Mouse (Mus musculus) forelimb bud, embryonic 11.5 days (tissue): Measurements from ENCODE around the gene Carm1.
"Not testable (repeated sequence)": the region's sequence is repeated elsewhere in the genome, so short reads cannot be mapped to it uniquely, and the experiment has no call there.

ENCODE experiments used
- DNase-seq: peaks from one replicate; pipeline ENCODE4 v3.0.0-alpha.2; 2012; ENCODE audit warnings: low read depth, low spot score

The Carm1 gene

DNA sequence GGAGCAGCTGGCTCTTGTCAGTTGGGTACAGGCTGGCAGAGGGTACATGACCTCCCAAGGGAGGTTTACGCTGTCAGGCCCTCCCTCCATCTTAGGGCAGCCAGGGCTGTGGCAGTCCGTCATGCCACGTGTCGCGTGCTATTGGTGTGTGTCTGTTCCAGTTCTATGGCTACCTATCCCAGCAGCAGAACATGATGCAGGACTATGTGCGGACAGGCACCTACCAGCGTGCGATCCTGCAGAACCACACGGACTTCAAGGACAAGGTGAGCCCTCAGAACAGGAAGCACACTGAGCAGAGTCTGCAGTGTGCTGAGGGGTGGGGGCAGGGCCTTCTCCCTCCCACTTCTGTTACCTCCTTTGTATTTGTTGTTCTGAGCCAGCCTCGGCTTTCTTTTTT is 28.6 kb downstream of the Carm1 start:
- no peak for DNase-seq

DNA sequence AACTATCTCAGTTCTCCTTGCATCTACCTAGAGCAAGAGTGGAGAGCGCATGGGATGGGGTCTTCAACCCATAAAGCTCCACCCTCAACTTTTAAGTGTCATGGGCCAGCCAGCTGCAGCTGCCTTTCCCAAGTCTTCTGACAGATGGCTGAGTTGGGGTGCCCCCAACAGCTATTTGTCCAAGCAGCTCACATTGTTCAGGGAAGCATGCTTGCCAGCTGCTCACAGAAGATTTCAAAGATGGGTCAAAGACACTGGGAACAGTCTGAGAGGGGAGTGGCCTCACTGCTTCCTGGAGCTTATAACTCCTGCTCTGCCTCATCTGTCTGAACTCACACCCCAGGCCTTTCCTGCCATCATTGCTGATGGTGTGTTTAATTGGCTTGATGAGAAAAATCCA is 29.6 kb downstream of the Carm1 start:
- DNase-seq = no peak

DNA sequence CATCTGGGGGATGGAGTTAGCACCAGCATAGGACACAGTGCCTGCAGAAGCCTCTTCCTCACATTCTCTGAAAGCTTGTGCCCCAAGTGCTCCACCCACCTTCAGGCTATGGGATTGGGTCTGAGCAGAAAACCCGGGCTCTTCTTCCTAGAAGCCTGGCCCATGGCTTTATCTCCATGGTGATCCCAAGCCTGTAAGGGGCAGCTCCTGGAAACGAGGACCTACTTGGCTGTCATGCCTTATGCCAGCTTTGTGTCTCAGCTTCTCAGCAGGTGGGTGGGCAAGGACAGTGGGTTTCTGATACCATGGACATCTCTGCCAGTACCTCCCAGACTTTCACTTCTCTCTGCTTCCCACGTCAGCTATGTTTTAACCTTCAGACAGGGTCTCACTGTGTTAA is 31.5 kb downstream of the Carm1 start:
- no peak for DNase-seq

DNA sequence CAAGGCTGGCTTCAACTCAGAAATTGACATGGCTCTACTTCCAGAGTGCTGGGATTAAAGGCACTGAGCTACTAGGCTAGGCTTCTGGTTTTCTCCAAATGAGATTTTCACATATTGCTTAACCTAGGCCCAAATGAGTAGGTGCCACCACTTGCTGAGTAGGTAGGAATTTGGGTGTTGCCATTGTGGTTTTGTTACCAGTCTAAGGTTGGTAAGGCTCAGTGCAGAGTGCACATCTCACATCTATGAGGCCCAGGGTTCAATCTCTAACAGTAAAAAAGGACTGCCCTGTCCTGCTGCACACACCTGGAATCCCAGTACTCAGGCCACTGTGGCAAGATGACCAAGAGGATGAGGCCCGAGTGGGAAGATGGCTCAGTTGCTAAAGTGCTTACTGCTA is 38.7 kb downstream of the Carm1 start:
- no peak for DNase-seq

DNA sequence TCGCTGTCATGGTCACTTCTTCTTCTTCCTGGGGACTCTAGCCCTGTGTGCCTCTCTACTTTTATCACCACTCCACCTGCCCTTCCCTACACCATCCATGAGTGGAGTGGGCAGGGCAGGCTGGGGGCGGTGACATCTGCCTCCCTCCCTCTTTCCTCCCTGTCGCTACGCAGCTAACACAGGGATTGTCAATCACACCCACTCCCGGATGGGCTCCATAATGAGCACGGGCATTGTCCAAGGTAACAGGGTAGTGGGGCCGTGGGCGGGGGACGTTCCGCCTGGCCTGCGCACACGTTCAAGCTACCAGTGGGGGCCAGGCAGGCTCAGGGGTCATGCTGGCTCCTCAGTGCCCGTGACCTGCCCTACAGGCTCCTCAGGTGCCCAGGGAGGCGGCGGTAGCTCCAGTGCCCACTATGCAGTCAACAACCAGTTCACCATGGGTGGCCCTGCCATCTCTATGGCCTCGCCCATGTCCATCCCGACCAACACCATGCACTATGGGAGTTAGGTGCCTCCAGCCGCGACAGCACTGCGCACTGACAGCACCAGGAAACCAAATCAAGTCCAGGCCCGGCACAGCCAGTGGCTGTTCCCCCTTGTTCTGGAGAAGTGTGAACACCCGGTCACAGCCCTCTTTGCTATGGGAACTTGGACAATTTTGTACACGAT is 41.1 kb downstream of the Carm1 start:
- no peak for DNase-seq

DNA sequence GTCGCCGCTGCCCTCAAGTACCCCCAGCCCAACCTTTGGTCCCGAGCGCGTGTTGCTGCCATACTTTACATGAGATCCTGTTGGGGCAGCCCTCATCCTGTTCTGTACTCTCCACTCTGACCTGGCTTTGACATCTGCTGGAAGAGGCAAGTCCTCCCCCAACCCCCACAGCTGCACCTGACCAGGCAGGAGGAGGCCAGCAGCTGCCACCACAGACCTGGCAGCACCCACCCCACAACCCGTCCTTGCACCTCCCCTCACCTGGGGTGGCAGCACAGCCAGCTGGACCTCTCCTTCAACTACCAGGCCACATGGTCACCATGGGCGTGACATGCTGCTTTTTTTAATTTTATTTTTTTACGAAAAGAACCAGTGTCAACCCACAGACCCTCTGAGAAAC is 41.7 kb downstream of the Carm1 start:
- DNase-seq = no peak

DNA sequence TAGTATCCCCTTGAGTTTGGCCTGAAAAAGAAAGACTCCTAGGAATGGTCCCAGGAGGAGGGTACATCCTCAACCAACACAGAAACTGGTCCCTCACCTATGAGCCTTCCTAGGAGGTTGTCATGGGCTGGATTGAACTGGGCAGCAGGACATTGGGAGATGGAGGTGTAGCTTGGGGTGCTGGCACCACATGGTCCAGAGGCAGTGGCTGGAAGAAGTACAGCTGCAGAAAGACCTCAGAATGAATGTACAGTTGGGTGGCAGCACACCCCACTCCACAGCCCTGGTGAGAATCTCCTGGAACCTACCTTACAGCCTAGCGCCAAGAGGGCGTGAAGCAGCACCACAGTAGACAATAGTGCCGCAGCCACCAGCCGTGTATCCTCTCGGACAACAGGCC is 42.8 kb downstream of the Carm1 start:
- DNase-seq = no peak

DNA sequence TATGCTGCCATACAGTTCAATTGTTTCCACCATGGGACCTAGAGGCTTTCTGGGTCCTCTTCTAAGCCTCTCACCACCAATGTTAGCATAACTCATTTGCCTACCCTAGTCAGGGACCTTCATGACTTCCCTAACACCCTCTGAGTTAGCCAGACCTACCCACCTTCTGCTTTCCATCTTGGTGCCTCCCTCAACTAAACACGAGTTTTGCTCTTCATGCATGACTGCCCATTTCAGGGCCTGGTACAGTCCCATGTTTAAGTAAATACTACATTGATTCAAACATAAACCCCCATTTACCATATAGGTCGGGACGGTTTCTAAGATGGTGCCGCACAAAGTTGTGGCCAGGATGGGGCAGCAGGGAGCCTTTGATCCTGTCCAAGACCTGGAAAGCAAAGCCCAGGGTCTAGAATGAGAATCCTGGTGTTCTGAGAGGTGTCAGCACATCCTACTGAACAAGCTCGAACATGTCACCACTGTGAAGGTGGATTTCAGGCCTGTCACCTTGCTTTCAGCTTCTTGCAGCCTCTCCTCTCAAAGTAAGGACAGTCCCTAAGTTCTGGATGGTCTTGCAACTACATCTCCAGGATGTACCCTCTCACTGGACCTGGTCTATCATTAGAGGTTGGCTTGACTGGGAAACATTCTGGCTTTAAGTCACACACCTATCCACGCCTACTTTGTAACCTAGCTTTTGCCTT is 44.6 kb downstream of the Carm1 start:
- no peak for DNase-seq

DNA sequence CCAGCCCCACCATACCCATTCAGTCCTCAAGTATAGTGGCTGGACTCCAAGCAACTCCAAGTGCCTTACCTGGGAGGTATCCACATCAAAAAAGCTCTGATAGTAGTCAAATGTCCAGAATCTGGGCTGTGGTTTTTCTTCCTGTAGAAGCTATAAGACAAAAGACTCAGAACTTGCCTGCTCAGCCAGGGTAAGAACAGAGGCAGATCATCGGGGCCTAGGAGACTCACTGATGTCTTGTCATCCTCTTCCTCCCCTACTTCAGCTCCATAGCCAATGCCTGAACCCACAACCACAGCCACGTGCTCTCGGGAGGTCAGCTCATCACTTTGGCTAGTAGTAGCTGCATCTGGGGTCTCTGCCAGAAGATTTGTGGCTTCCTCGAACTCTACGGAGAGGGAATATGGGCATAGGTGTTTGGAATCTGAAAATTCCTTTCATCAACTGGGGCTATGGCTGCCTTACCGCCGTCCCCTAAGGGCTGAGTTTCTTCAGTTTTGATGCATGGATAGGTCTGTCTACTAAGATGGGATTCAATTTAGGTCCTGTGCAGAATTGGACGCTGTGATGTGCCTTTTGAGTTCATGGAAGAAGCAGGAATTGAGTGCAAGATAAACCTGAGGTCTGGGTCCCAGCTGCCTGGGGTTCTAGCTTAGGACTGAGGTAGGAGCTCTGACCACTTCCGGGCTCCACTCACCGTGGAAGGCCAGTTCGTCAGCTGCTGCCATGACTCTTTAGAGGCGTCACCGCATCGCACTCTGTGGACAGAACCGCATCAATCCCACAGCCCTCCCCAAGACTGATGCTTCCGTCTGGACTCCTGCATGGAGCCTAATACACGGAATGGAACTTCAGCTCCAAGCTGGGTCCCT is 45.4 kb downstream of the Carm1 start:
- DNase-seq = no peak

DNA sequence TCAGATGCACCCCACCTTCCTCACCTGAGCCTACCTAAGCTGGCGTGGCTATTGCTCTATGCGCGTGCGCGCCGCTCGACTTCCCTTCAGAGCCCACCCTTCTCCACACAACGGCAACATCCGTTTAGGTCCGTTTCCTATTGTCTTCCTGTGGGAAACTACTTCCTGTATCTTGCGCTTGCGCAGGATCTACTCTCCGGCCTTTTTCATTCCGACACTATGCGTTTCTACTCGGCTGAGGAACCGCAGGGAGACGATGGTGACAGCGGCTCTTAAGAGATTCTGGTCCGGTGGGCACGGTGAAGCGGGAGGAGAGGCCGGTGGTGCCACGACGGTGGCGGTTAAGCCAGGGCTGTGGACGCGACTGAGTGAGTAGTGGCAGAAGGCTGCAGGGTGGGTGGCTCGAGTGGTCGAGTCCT is 46.0 kb downstream of the Carm1 start, which contains the start of the genes Timm29 and Yipf2:
Gene Timm29, plus strand, starts transcription at position 20 of the 419 bp plus-strand sequence.
Gene Yipf2, minus strand, starts transcription at position 126 of the 419 bp plus-strand sequence.
- peak; percentile 98 for DNase-seq

DNA sequence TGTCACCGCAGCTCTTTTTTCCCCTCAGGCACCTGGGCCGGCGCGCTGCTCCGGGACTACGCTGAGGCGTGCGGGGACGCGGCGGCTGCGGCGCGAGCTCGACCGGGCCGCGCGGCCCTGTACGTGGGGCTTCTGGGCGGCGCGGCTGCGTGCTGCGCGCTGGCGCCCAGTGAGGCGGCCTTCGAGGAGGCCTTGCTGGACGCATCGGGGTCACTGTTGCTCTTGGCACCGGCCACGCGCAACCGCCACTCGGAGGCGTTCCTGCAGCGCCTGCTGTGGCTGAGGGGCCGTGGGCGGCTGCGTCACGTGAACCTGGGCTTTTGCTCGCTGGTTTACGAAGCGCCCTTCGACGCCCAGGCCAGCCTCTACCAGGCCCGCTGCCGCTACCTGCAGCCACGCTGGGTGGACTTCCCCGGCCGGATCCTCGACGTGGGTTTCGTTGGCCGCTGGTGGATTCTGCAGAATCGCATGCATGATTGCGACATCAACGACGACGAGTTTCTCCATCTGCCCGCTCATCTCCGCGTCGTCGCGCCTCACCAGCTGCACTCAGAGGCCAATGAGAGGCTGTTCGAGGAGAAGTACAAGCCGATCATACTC is 46.5 kb downstream of the Carm1 start:
- no peak for DNase-seq

DNA sequence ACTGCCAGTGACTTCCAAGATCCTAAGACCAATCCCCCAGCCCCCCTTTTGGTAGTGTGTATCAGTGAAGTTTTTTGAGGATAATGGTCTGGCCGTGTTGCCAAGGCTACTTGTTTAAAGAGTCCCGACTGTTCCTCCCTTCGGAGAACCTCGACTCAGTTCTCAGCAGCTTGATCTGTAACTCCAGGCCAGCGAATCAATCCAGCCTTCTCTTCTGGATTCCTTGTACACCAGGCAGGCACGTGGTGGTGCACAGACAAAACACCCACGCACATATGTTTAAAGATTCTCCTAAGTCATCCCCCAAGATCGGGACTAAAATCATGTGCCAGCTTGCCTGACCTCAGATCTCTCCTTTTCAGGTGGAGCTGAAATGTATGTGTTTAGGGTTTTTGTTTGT is 47.7 kb downstream of the Carm1 start:
- not testable (repeated sequence) for DNase-seq

DNA sequence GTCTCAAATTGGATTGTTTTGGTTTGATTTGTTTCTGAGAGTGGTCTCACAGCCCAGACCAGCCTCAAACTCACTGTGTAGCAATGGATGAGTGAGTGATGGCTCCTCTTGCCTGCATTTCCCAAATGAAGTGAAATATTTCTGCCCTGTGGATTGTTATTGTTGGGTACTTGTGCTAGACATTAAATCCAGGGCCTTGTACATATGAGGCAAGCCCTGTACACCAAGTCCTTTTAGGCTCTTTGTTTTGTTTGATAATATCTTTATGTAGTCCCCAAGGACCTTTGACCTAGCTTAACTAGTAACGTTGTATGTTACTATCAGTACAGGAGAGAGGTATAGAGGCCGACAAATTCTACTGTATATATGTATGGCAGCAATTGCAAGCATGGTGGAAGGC is 48.1 kb downstream of the Carm1 start:
- no peak for DNase-seq

DNA sequence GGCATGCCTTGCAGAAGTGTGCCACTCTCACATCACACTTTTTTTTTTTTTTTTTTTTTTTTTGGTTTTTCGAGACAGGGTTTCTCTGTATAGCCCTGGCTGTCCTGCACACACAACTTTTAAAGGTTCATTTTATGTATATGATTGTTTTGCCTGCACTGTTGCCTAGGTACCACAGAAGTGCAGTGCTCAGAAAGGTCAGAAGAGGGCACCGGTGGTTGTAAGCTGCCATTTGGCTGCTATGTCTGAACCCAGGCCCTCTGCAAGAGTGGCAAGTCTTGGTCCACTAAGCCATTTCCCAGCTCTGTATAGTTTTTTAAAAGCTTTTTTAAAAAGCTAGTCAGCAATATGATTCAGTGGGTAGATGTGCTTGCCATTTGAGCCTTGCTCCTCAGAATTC is 51.5 kb downstream of the Carm1 start:
- DNase-seq = peak; percentile 58

DNA sequence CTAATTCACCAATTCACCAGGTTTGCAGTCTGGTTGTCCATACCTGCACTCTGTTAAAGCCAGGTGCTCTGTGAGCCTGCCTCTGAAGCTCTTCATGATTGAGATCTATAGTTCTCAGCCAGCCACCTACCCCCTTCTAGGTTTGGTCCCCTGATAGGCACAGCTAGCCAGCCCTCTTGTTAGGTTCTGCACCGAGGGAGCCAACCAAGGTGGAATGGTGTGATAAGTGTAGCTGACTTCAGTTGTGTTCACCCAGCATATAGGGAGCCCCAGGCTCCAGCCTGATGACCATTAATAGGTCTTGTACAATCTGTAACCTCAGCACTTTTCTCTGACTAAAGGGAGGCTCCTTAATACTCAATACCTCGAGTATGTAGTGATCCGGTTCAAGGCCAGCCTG is 53.5 kb downstream of the Carm1 start:
- no peak for DNase-seq

DNA sequence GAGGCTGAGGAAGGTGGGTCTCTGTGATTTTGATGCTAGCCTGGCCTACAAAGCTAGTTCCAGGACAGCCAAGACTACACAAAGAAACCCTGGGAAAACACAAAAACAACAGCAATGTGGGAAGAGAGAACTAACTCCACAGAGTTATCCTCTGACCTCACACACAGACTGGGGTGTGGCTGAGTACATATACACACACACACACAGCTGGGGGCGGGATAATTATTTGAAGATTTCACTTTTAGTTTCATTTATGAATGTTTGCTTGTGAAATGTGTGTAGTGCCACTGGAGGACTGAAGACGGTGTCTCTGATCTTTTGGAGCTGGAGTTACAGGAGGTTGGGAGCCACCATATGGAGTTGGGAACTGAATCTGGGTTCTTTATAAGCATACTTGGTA is 54.4 kb downstream of the Carm1 start:
- DNase-seq = no peak

DNA sequence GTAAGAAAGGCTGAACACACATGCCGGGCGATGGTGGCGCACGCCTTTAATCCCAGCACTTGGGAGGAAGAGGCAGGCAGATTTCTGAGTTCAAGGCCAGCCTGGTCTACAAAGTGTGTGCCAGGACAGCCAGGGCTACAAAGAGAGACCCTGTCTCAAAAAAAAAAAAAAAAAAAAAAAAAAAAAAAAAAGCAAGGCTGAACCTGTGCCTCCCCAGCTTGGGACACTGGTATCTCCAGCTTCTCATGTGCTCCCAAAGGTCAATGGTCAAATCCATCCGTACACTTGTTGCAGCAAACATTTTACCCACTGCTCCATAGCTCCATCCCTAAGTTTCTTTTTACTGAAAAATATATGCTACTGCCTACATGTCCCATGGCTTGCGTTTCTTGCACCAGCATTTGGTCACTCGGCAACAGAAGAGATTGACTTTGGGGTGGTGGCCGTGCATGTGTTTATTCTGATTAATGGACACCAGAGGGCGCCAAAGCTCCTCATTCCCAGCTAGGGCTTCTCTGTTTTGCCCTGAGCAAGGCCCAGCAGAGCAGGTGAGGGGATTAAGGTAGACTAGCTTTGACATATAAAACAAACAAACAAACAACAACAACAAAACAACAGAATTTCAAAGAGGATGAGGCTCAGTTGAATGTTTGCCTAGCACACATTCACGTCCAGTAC is 55.2 kb downstream of the Carm1 start:
- peak; percentile 85 for DNase-seq

DNA sequence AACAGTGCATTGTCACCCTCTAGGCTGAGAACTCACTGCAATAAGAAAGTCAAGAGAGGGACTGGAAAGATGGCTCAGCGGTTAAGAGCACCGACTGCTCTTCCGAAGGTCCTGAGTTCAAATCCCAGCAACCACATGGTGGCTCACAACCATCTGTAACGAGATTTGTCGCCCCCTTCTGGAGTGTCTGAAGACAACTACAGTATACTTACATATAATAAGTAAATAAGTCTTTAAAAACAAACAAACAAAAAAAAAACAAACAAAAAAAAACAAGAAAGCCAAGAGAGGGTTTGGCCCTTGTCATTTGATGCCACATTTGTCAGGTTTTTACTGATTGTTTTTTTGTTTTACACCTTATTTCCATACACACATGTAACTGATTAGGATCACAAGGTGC is 57.4 kb downstream of the Carm1 start:
- no peak for DNase-seq

DNA sequence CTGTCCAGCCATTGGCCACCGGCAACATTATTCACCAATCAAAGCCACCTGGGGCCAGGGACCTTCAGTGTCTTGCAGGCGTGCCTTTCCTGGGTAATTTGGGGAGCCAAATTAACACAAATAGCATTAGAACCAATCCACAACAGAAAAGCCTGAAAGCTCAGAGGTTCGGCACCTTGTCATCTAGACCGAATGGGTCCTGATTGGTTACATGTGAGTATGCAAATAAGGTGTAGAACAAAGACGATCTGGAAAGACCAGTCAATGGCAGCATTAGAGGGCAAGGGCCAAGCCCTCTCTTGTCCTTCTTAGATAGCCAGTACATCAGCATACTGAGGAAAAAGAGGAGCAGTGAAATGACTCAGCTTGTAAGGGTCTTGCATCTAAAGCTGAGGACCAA is 59.2 kb downstream of the Carm1 start:
- DNase-seq = no peak

DNA sequence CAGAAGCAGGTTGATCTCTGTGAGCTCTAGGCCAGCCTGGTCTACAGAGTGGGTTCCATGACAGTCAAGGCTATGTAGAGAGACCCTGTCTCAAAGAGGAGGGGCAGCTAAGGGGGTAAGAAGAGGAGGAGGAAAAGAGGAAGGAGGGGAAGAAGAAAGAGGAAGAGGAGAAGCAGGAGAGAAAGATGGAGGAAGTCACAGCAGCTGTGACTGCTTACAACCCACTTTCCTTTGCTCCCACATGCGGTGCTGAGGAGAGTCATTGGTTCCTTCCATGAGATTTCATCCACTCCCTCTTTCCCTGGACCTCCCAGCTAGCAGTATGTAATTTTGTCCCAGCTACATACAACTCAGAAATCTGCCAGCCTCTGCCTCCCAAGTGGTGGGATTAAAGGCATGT is 60.0 kb downstream of the Carm1 start:
- DNase-seq = no peak

DNA sequence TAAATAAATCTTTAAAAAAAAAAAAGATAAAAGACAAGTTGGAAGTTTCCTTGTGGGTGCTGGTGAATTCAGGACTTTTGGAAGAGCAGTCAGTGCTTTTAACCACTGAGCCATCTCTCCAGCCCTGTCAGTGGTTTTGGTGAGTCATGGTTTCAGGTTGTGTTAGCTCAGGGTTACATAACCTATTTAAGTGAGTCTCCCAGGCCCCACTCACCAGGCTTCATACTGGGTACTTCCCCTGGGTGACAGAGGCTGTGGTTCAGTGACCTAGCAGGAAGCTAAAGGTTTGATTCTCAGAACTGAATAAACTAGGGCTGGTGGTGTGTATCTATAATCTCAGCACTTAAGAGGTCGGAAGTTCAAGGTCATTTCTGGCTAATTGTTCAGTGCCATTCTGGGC is 63.2 kb downstream of the Carm1 start:
- DNase-seq = no peak
